Mouse (Mus musculus) naive thymus-derived CD4-positive, alpha-beta T cell, adult 5 months (primary cell): ENCODE measurements around the gene Gm8926. TPM values are rescaled to one million over a fixed set of nuclear protein-coding genes. Genes with fewer than 3 reads are reported as not detected.

Experiments used
- polyA plus RNA-seq: library from polyadenylated mRNA; unstranded; fragments of 100-300 nt; shearing (Covaris generic); gene quantifications from one replicate; pipeline ENCODE4 v1.2.1, GENCODE M21; 2017

The Gm8926 gene
- polyA plus RNA-seq = not detected

GRCm38 (mm10) chr5:11770248-11770647 is at the start of gene Gm8926:
Gene Gm8926, plus strand, starts transcription at chr5:11770548.

Other genes starting within 250 kb of the Gm8926 start
- gene Gm6460, start 175.6 kb upstream of the Gm8926 start, polyA plus RNA-seq = not detected
- gene Gm8922, start 88.6 kb upstream of the Gm8926 start, polyA plus RNA-seq = not detected
- gene Gm6465, start 75.0 kb downstream of the Gm8926 start, polyA plus RNA-seq = not detected
- gene 4933402N22Rik, start 147.5 kb downstream of the Gm8926 start, polyA plus RNA-seq = not detected